Mouse (Mus musculus) kidney, adult 2 months (tissue): ENCODE data around the gene Itgav.

Experiments used
- CTCF ChIP-seq: fragments of 200-500 bp; conservative IDR thresholded peaks from 2 replicates; pipeline ENCODE4 v1.5.1; 2011; ENCODE audit warnings: low read depth, mild to moderate bottlenecking, control low read depth, low read length, moderate library complexity, mixed read lengths; ENCODE audit not compliant: insufficient read depth, insufficient read length
- POLR2A ChIP-seq: fragments of 200-500 bp; IDR thresholded peaks from one replicate; pipeline ENCODE4 v1.6.1; 2011; ENCODE audit warnings: low read depth, low read length, control low read depth

- TF ChIP-seq POLR2A (no peak), CTCF (no peak)
Observed at GRCm38 (mm10) chr2:83835313-83836070, 111.3 kb downstream of the Itgav start.
